Mouse (Mus musculus): ENCODE results near the gene Msmb. TPM values are rescaled to one million over a fixed set of nuclear protein-coding genes. Genes with fewer than 3 reads are reported as not detected.
"Not testable (repeated sequence)": the region's sequence is repeated elsewhere in the genome, so short reads cannot be mapped to it uniquely, and the experiment has no call there.

The Msmb gene
- total RNA-seq (2015; ENCODE audit: low replicate concordance) (not detected in 2 replicates), total RNA-seq (2017; ENCODE audit: low replicate concordance) (not detected in 2 replicates)

DNA sequence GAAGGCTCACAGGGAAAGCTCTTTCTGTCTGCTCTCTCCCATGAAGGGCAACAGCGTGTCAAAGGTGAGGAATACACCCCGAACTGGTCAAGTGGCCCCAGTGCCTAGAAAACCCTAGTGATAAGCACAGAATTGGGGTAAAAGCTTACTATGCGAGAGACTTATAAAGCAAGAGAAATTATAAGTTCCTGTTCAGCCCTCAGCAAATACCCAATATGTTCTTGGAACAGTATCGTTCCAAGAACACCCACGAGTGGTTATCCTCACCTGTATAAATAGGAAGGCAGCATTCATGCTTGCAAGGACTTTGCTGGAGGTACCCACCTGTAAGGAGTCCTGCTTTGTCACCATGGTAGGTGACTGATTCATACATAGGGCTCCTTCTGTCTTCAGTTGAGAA is at the start of gene Msmb:
Gene Msmb, plus strand, starts transcription at position 301 of the 400 bp plus-strand sequence.
- no peak for ATAC-seq (replicated peaks; ENCODE audit: low FRiP score, poor library complexity, severe bottlenecking)

DNA sequence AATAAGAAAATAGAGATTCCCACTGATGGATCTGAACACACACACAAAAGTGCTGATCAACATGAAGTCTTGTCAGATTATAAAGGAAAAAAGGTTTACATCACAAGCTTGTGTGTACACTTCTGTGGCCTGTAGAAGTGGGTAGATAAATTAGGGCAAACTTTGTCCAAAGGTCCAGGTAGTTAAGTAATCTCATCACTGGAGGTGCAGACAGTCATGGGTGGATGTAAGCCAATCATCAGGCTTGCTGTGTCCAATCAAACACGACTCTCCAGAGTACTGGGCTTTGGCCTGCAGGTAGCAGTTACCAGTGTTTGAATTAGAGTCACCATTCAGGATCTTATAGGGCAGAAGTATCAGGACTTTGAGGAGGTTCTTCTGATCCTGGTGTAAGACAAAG is 48.8 kb upstream of the Msmb start:
- no peak for ATAC-seq (replicated peaks; ENCODE audit: low FRiP score, poor library complexity, severe bottlenecking)

DNA sequence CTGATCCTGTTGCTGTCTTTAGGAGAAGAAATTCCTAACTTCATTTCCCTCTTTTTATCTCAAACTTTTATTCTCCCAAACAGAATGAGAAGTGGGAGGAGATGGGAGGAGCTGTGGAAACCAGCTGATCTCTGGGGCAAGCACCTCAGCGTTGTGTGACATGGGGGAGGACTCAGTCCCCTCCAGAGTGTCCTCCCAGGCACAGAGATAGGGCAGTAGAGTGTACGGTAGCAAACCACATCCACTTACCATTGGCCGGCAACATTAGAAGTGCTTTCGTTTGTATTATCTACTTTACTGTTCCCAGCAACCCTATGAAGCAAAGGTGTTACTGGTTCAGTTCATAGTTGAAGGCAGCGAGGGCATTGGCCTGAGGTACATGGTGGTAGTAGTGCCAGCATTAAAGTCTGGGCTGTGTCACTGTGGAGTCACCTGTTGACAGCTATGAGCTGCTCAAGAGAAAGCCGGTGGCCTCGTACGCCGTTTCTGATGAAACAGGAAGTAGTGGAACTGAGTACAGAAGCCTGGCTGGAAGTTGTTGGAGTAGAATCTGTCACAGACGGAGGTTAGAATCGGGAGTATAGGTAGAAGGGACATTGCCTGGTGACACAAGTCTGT is 48.2 kb upstream of the Msmb start:
- ATAC-seq (replicated peaks; ENCODE audit: low FRiP score, poor library complexity, severe bottlenecking) = 0 out of 2 replicates have a peak, but pooled peaks have one; percentile 12

DNA sequence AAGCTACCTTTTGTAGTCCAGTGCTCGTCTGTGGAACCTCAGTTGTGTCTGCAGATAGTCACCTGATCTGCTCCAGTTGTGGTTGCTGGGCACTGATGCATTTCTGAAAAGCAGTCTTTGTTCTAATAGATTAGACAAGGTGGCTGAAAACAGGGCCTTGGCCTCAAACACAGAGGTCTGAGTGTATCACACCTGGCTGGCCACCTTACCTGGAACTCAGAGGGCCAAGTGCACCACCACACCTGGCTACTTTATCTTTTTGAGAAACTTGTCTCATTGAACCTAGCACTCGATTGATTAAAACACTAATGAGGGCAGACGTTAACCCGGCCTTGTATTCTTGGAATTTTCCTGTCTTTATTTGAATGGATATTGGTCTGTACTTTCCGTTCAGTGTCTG is 46.2 kb upstream of the Msmb start:
- no peak for ATAC-seq (replicated peaks; ENCODE audit: low FRiP score, poor library complexity, severe bottlenecking)

DNA sequence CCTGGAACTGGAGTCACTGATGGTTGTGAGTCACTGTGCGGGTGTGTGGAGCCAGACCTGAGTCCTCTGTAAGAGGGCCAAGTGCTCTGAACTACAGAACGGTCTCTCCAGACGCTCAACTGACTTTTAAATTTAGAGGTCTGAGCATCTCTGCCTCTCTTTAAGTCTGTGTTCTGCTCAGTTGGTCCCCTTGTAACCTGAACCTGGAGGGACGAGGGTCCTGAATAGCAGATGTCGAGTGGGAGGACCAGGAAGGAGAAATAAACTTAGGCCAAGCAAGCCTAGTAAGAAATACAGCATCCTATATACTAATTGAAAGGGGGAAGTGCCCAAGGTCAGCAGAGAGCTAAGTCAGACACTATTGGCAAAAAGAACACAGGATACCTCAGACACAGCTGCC is 45.1 kb upstream of the Msmb start:
- ATAC-seq (replicated peaks; ENCODE audit: low FRiP score, poor library complexity, severe bottlenecking) = no peak

DNA sequence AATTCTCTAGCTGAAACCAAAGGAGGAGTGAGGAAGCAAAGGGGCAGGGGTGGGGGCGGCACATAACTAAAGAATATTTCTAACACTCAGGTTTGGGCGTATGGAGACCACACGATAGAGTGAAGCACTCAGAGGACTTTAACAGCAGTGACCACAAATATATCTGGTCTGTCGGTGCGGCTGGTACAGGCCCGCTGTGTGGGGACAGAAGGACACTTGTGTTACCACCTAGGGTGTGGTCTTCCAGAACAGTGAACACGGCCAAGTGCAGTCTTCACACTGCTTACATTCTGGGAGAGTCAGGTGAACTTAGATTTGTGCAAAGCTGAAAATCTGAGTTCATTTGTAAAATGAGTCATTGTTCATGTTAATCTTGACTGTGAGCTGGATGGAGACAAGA is 44.1 kb upstream of the Msmb start:
- no peak for ATAC-seq (replicated peaks; ENCODE audit: low FRiP score, poor library complexity, severe bottlenecking)

DNA sequence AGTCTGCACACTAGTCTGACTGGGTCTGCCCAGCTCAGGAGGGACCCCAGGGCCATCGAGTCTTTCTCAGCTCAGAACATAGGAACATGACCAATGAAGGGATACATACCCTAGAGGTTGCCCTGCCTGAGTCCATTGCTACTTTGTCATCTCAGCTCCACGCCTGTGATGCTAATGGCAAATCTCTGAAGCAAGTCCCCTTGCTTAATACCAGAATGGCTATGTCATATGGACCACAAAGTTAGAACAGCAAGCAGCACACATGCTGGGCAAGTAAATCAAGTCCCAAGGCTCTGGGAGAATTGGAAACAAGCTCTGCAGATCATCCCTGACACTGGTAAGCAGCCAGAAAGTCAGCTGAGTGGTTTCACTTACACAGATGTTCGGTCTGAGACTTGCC is 42.9 kb upstream of the Msmb start:
- no peak for ATAC-seq (replicated peaks; ENCODE audit: low FRiP score, poor library complexity, severe bottlenecking)

DNA sequence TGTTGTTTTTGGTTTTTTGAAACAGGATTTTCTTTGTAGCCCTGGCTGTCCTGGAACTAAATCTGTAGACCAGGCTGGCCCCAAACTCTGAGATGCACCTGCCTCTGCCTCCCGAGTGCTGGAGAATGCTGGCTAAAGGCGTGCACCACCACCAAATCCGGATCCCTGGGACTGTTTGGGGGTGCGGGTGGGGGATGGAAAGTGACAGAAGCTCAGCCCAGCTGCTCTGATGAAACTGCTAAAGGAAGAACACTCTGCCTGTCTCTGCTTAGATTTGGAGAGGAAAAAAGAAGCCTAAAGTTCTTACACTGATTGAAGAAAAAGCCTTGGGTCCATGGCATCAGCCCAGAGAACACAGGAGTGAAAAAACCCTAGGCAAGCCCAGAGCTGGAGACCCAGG is 38.3 kb upstream of the Msmb start:
- no peak for ATAC-seq (replicated peaks; ENCODE audit: low FRiP score, poor library complexity, severe bottlenecking)

DNA sequence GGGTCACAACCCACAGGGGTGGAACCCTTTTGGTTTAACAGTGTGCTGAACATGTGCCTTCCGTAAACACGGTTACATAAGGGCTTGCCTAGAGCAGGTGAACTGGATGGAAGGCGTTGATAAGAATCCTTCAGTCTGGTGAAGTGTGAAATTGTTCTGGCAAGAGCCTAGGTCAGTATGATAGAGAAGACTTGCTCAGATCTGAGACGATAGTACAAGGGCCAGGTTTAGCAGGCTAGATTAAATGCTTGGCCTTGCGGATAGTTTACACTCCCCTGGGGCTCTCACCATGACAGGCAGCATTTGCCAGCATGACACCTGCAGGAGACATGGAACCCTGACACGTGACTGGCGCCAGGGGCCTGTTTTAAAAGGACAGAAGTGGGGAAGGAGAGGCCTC is 36.2 kb upstream of the Msmb start:
- ATAC-seq (replicated peaks; ENCODE audit: low FRiP score, poor library complexity, severe bottlenecking) = no peak

DNA sequence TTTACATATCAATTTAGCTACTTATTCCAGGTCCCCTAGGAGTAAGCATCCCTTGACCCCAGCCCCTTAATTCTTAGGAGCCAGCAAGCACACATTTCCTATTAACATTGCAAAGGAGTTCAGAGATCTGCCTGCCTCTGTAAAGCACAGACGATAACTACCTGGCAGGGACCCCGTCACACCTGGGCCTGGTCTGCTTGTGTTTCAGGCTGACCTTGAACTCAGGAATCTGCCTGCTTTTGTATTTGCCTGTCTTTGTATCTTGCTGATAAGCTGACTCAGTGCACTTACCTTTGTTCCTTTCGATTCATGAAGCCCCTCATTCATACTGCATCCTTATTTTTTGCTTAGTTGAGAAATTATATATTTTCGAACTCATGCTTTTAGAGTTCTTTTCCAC is 34.9 kb upstream of the Msmb start:
- no peak for ATAC-seq (replicated peaks; ENCODE audit: low FRiP score, poor library complexity, severe bottlenecking)

DNA sequence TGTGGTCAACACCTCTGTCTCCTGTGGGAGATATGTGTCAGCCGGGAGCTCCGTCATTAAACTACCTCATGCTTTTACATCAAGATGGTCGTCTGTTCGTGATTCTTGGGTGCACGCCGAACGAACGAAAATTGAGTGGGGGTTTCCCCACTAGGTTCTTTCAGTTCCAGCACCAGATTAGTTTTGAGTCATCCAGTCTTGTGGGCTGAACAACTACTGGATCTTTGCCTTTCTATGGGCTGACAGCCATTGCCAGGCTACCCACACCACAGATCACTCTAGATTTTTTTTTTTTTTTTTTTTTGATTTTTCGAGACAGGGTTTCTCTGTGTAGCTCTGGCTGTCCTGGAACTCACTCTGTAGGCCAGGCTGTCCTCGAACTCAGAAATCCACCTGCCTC is 29.7 kb upstream of the Msmb start:
- not testable (repeated sequence) for ATAC-seq (replicated peaks; ENCODE audit: low FRiP score, poor library complexity, severe bottlenecking)

DNA sequence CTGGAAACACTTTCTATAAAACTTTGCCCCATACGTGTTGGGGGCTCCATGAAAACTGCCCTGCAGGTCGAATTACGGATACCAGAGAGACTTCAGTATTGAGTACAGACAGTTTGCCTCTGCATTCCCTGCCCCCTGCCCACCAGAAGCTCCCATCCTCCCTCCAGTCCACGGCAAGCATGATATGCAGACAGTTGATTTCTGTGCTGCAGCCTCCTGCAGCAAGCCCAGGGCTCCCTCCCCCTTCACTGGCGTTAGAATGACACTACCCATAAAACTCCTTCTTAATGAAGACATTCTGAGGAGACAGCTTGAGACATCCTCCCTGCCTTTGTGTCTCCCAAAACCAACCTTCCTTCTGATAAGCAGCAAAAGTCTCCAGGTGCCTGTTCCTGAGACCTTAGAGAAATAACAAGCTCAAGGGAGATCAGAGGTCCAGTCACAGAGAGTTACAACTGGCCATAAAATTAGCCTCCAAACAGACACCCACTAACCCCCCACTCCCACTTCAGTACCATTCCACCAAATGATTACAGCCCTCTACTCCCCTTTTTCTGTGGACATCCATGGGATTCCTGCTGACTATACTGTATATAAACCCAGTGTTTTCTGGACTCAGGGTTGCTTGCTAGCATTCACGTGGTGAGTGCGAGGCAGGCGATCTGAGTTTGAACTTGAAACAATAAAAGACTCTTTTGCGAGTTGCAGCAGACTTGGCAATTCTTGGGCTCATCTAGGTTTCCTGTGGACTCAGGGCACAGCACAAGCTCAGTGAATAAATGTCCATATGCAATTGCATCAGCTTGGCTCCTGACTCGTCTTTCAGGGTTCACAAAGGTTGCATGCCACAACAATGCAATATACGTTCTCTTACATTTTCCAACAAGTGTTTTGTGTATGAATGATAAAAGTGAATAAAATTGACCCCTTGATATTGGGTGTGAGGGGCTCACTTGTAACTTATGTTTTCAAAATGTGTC is 20.6 kb upstream of the Msmb start:
- peak; percentile 44; the same call in 1 of the 2 replicates for ATAC-seq (replicated peaks; ENCODE audit: low FRiP score, poor library complexity, severe bottlenecking)

DNA sequence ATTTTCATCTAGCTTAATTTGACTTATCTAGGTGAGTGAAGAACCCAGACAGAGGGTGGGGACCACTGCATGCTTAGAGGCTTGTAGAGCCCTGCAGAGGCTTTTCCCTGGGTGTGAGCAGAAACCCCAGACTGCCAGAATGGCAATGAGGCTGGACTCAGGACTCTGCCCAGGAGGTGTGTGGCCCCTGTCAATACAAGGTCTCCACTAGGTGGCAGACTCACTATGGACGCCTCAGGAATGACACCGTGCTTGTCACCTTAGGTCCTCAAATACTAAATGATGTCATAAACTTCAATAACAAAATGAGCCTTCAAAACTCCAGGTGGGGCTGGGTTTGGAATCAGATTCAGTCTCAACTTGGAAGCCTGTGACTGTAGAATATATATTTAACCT is 19.9 kb upstream of the Msmb start:
- ATAC-seq (replicated peaks; ENCODE audit: low FRiP score, poor library complexity, severe bottlenecking) = peak; percentile 98

DNA sequence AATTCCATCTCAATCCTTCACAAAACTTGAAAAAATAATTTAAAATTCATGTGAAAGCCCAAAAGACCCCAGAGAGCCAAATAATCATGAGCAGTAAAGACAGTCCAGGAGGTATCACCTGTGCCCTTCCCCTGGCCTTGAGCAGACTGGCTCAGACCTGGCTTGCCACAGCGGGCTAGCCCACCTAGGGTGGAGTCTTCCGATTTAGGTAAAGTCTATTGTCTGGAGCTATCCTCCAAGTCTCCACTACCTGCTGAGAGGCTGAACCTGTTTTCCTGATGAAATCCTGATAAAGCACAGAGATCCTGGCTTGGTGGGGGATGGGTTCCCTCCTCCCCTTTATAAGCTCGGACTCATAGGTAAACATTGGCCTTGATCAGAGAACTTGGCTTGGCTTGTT is 17.6 kb upstream of the Msmb start:
- ATAC-seq (replicated peaks; ENCODE audit: low FRiP score, poor library complexity, severe bottlenecking) = no peak

DNA sequence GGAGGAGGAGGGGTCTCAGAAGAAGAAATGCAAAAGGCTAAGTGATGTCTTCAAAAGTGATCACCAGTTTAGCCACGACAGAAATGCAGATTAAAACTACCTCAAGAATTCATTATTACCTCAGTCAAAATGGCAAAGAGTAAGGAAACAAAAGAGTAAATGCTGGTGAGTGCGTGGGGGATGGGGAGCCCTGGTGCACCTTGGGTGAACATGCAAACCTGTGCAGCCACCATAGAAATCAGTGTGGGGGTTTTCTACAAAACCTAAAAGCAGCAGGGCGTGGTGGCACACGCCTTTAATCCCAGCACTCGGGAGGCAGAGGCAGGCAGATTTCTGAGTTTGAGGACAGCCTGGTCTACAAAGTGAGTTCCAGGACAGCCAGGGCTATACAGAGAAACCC is 16.6 kb upstream of the Msmb start:
- not testable (repeated sequence) for ATAC-seq (replicated peaks; ENCODE audit: low FRiP score, poor library complexity, severe bottlenecking)

DNA sequence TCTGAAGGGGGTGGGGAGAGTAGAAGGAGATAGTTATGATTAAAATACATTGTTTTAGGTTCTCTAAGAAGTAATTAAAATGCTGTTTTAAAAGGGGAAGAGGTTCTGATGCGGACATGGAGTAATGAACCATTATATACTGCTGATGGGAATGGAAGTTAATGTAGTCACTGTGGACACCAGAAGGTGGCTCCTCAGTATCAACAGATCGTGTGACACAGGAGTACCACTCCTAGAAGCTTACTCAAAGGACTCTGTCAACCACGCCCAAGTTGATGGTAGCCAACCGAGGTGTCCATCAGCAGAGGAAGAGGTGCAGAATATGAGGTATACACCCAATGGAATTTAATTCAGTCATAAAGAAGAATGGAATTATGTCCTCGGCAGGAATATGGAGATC is 13.4 kb upstream of the Msmb start:
- ATAC-seq (replicated peaks; ENCODE audit: low FRiP score, poor library complexity, severe bottlenecking) = no peak

DNA sequence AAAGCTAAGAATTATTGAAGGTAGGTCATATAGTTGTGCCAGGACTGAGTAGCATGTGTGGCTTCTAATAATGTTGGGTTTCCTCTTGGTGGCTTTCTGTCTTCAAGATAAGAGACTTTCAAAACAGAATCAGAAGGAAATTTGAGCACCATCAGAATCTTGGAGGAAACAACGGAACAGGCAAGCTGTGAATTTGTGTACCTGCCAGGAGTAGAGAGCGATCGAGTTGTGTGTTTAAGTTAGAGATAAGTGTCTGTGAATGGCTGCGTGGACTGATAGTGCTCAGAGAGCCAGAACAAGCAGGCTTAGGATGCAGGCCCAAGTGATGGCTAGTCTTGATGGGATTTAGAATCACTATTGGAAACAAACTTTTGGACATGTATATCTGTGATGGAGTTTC is 10.0 kb upstream of the Msmb start:
- peak; percentile 68 for ATAC-seq (replicated peaks; ENCODE audit: low FRiP score, poor library complexity, severe bottlenecking)

DNA sequence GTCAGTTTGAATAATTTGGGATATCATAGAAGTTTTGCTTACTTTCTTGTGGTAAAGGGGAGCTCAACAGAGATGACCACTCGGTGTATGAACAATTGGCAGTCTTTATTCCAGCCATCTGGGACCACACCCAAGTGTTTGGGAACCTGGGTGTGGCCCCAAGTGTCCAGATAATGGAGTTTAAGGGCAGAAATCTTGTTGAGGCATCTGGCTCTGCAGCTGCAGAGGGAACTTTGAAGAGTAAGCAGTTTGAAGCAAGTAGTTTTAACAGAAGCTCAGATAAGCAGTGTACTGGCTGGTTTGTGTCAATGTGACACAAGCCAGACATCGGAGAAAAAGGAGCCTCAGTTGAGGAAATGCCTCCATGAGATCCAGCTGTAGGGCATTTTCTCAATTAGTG is 7.5 kb upstream of the Msmb start:
- ATAC-seq (replicated peaks; ENCODE audit: low FRiP score, poor library complexity, severe bottlenecking) = peak; percentile 60

DNA sequence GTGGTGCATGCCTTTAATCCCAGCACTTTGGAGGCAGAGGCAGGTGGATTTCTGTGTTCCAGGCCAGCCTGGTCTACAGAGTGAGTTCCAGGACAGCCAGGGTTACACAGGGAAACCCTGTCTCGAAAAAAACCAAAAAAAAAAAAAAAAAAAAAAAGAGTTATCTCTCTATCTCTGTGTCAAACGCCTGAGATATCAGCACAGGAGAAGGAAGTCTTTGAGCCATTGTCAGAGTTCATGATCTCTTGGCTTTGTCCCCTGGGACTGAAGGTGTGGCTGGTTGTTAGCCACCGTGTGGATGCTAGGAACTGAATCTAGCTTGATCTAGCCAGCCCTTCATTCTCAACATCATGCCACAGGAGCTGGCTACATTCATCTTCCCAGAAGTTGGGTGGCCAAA is 5.4 kb upstream of the Msmb start:
- not testable (repeated sequence) for ATAC-seq (replicated peaks; ENCODE audit: low FRiP score, poor library complexity, severe bottlenecking)

DNA sequence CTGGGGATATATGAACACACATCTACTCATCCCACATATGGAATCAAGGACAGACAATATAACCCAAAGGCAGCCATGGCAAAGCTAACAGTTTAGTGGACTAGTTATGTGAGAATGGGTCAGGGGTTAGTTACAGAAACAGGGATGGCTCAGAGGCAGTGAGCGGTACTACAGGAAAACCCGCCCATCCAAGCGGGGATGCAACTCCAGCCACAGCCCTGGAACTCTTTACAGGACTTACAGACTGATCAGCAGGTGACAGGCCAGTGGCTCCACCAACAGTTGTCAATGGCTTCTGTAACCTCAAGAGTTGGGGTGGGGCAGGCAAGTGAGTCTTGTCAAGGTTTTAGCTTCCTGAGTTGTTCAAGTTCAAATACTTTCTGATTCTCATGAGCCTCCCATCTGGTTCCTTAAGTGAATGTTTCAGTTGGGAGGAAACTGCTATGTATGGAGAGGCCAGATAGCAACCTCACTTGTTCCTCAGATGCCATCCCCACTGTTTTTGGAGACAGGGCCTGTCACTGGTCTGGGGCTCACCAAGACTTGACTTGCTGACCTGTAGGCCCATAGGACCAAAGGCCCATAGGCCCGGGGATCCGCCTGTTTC is 1.4 kb upstream of the Msmb start:
- ATAC-seq (replicated peaks; ENCODE audit: low FRiP score, poor library complexity, severe bottlenecking) = no peak

DNA sequence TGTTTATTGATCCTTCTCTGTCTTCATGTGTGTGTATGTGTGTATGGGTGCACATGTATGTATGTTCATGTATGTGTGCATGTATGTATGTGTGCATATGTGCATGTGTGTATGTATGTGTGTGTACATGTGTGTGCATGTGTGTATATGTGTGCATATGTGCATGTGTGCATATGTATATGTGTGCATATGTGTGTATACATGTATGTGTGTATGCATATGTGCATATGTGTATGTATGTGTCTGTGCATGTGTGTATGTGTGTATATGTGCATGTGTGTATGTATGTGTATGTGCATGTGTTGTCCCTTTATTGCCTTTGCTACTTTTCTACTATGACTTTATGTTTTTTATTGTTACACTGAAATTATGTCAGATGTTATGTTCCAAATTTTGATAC is 2.9 kb downstream of the Msmb start:
- no peak for ATAC-seq (replicated peaks; ENCODE audit: low FRiP score, poor library complexity, severe bottlenecking)

Data from erythroid progenitor cell, adult 5-6 weeks (primary cell).